Mouse (Mus musculus) heart, postnatal 10 days (tissue): ENCODE measurements around the gene Lsamp. TPM values are rescaled to one million over a fixed set of nuclear protein-coding genes. Genes with fewer than 3 reads are reported as not detected.

Experiments
- DNase-seq, 2 experiments: peaks; one replicate each; pipeline ENCODE4 v3.0.0; 2021
- intact Hi-C: fragments of 180-260 bp; cut with DNase I; formaldehyde crosslinking; loops from one replicate; pipeline ENCODE4 v1.15.1; 2025
- total RNA-seq, 2 experiments: library from RNA; stranded (reverse); gene quantifications; 2 replicates each; pipeline ENCODE4 v1.2.3; 2021

The Lsamp gene
- total RNA-seq, 2 experiments from 2014 or later, result 1.3 to 1.6 TPM

GRCm38 (mm10) chr16:41692435-41692834 lies 1708.3 kb downstream of the Lsamp start:
- intact Hi-C loops, result loop anchor here (5.0 kb wide), 1 partner anchor 145 kb away; no protein-coding TSS in a partner anchor
- peak; percentile 2 to 27 for DNase-seq

DNA sequence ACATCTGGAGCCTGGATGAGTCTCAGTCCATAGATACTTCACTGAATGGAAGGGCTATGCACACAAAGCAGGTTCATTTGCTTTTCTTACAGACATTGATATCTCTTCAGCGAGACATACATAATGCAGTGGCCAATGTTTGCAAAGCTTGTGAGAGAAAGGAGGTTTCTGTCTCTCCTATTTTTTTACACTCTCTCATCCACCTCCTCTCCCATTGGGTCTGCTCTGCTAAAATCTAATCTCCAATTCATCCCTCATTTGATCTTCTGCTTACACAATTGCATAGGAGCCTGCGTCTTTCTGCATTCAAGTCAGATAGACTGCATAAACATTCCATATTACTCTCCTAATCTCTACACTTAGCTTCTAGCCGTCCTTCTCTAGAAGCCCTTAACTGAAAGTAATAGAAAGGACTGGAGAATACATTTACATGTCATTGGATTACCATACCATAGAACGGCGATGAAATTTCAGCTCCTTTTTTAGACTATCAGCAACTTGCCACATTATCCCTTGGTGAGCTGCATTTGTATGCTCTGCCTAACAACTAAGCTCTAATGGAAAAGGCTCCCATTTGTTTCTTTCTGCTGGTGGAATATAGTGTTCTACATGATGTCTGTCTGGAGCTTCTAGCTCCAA lies 1717.7 kb downstream of the Lsamp start:
- intact Hi-C loops, result no loop called here
- DNase-seq, result no peak

DNA sequence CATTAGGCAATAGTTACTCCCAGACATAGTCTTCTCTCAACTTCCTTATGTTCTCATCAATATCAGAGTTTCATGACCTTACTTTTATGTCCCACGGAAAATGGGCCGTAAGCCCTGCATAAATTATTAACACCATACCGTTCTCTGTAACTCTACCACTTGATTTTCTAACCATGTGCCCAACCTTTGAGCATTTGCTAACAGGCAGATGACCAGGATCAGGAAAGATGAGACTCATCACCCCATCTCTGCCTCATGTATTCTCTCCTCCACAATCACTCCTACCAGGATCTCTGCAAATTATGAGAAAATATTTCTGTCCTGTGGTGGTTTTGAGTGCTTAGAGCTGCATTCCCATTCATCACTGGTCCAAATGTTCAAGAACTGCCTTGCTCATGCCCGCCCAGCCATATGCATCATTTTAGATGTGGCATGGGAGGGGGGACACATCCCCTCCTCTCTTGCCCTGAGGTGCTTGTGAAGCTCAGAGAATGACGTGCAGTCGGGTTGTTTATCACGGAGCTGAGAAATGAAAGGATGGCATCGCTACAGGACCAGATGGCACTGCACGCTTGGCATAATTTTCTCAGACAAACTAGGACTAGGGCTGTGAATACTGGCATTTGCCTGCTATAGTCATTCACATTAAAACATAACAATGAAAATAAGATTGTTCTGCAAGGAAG lies 1744.9 kb downstream of the Lsamp start:
- intact Hi-C loops, result no loop called here
- no peak for DNase-seq

DNA sequence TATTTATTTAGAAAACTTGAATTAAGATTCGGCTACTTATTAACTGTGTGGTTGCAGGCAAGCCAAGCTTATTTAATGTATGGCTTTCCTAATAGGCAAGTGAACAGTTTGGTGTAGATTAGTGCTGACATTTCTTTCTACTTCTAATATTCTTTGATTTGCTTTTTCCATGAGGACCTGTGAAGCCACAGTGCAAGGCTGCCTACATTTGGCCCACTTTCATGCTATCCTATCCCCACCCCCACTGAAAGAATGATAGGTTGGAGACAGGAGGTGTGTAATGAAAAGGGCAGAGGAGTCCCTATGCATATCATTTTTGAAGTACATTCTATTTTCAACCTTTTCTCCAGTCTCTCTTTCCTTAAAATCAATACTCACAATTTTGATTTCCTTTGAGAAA lies 1745.8 kb downstream of the Lsamp start:
- intact Hi-C loops, result no loop called here
- DNase-seq, result no peak

DNA sequence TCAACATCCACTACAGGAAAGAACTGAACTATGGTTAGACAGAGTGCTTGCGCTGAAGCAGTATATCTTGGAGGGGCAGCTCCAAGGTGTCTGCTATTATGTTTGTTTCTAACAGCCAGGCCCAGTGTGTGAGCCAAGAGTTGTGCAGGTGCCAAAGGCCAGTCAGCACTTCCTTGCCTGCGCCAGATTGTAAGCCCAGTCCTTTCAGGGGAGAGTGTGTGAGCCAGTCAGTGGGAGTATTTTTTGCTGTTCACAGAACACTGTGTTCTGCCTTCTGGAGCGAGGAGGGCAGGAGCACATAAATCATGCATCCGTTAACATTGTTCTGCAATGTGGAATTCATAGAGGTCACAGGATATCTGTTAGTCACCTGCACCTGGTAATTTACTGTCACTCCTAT lies 1760.9 kb downstream of the Lsamp start:
- DNase-seq, result peak; percentile 78 to 85
- intact Hi-C loops, result no loop called here

DNA sequence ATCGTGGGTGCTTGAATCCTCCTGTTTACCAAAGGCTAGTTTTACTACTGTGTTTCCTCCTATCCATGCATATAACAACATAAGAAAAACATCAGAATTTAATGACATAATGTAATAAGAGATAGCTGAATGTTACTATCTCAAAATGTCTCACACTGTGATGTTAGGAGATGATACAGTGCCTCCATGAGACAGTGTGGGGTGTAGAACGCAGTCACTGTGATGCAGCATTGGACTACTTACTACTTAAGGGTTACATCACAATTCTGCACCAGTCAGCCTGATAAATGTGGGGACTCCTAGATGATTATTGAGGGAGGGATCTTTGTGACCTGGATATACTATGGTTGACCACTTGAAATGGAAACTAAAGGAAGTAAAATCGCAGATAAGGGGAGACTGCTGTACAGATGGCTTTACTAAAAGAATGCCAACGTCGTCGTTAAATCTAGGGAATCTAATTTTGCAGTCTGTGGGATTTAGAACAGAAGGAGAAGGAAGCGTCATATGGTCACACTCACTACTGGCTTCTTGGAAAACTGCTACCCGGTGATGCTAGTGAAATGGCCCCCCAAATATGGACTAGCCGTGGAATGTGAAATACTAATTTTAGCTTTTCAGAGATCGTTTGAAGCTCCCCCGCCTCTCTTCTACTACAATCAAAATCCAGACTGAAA lies 1762.2 kb downstream of the Lsamp start:
- DNase-seq, result no peak
- intact Hi-C loops, result no loop called here

DNA sequence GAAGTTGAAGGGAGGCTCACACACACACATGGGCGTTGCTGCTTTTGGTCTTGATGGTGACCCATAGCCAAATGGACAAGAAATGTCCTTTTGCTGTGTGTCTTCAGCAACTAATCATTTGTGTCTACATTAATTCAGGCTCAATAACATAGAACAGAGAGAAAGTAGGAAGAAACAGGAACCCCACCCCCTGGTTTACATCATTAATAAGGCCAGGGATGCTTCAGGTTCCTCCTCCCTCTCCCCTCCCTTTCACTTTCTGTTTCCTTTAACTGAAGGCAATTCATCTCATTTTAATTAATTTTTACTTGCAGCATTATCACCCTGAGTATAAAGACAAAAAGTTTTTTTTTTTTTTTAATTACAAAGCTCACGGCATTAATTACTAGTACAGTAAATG lies 1763.7 kb downstream of the Lsamp start:
- intact Hi-C loops, result no loop called here
- no peak for DNase-seq

- intact Hi-C loops, result no loop called here
- no peak for DNase-seq
These were observed 1764.6 kb downstream of the Lsamp start for GRCm38 (mm10) chr16:41748759-41749158.

GRCm38 (mm10) chr16:41764285-41764684 lies 1780.1 kb downstream of the Lsamp start:
- intact Hi-C loops, result no loop called here

GRCm38 (mm10) chr16:41771427-41772125 lies 1787.4 kb downstream of the Lsamp start:
- no peak for DNase-seq
- intact Hi-C loops, result no loop called here

More at GRCm38 (mm10) chr16:41764285-41764684, 1780.1 kb downstream of the Lsamp start:
- no peak for DNase-seq

GRCm38 (mm10) chr16:41777586-41777985 lies 1793.4 kb downstream of the Lsamp start:
- peak; percentile 55 to 62 for DNase-seq
- intact Hi-C loops, result no loop called here

DNA sequence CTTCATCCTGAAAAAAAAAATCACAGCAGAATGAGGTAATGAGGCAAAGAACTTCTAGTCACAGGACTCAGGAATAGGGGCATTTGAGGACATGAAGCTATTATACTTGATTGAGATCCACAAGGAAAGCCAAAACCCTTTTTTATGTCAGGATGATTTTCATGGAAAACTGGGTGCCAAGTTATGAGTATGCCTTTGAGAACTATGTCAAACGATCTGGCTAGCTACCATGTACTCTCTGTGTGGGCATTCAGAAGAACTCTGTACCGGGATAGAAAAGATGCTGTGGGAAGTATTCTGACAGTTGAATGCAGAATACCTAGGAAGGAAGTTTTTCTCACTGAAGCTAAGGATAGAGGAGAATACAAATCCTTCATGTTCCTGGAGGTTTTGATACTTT lies 1801.4 kb downstream of the Lsamp start:
- peak in 1 of 2 experiments; percentile 23 for DNase-seq
- intact Hi-C loops, result no loop called here

DNA sequence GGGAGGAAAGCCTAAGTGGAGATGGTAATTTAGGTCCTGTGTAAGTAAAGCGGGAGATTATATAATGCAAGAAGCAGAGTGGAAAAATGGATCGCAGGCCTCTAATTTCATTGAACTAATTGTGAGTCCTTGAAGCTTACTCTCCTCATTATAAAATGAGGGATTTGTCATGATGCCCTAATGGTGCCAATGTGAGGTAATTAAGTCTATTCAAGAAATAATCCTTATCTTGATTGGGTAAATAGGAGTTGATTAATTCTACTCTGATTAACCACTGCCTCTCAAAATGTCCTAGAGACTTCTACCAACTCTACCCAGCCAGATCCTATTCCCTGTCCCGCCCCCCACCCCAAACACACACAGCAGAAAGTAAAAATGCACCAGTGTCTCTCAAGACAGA lies 1802.5 kb downstream of the Lsamp start:
- no peak for DNase-seq

DNA sequence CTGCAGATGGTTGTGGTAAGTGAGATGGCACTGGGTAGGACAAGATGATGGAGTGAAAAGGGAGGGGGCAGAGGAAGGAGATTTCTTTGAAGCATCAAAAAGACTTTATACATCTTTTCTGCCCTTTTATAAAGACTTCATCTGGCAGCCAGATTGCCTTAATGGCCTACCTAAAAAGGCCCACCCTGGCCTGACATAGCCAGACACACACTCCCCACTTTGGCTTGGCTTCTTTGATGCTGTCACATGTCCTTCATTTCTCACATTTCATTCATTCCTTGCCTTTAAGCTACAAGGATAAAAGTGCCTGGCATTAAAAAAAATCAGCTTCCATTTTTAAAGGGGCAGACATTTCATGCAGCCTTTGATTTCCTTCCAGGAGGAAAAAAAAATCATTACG lies 1803.0 kb downstream of the Lsamp start:
- DNase-seq, result no peak
- intact Hi-C loops, result no loop called here

More for the DNA sequence above, 1802.5 kb downstream of the Lsamp start:
- intact Hi-C loops, result no loop called here

DNA sequence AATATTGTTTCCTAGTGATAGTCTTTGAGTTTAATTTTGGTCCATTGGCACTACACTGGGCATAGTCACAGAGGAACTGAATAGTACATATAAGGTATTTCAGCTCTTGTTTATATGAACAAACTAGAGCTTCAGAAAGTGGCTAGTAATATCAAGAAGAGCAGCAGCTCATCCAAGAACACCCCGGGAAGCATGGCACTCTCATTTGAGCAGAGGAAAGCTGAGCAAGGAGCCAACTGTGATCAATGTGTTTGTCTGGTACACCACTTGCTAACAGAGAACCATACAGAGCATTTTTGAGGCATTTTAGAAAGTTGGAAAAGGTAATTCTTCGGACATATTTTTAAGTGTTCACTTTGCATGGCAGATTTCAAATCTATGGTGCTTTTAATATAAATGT lies 1805.9 kb downstream of the Lsamp start:
- no peak for DNase-seq
- intact Hi-C loops, result no loop called here

DNA sequence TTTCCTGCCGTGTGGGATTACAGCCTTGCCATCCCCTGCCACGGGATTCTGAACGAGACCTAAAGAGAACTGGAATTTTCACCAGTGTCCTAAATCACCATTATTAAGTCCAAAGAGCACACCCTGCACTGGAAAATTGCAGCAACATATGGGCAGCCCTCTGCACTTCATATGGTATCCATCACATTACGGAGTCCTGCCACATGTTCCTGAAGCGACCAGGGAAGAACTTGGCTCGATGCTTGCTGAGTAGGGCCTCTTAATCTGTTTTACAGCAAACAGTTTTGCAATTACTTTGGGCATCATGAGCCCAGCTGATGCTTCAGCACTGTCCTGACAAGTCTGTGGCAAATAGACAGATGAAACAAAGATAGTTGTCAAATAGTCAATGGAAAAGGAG lies 1836.2 kb downstream of the Lsamp start:
- intact Hi-C loops, result no loop called here
- no peak for DNase-seq

DNA sequence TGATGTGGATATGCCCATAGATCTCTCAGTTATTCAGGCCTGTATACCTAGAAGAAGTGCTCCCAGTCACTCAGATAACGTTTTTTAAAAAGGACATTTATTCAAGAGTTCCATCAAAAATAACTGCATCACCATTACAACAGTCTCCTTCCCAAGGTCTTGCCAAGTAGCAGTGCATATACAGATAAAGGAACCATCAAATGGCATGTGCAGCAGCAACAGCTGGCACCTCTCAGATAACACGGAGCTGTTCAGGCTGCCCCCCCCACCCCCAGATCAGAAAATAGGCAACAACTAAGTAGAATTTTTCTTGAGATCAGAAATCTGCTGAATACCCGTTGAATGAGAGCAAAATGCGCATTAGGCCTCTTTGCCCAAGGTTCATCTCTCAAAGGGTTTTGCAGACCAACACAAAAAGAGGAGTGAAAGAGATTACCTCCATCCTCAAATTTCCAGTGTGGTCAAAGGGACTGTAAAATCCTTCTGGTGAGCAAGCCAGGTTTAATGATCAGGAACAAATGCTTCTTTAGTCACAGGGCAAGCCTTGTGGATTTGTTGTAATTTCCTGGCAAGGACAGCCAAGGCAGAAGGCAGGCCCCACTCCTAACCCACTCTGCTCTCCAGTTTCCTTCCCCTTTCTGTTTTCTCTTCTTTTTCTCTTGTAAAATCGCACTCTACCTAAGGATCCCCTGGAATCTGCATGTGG lies 1842.9 kb downstream of the Lsamp start:
- intact Hi-C loops, result no loop called here
- DNase-seq, result no peak

GRCm38 (mm10) chr16:41827605-41827948 lies 1843.4 kb downstream of the Lsamp start:
- no peak for DNase-seq
- intact Hi-C loops, result no loop called here

GRCm38 (mm10) chr16:41834637-41835036 lies 1850.5 kb downstream of the Lsamp start:
- intact Hi-C loops, result loop anchor here (1.0 to 5.0 kb wide), 2 partner anchors 142 to 576 kb away; no protein-coding TSS in a partner anchor
- DNase-seq, result no peak

DNA sequence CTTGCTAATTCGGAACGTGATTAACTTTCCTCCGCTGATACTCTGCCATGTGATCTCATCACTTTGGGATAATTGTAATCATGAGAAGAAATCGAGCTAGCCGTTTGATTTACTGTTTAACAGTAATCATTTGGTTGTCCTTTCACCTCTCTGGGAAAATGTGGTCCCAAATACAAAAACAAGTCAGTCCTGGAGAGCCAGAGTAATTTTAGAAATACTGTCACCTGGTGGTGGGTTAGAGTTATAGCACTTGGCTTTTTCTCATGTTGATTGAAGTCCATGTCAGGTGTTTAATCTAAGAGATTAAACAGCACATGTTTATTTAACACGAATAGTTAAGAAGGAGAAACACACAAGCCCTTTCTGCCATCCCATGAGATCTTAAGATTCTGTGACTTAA lies 1851.6 kb downstream of the Lsamp start:
- intact Hi-C loops, result loop anchor here (1.0 to 5.0 kb wide), 3 partner anchors 143 to 577 kb away; no protein-coding TSS in a partner anchor

More for the DNA sequence above, 1851.6 kb downstream of the Lsamp start:
- peak in 1 of 2 experiments; percentile 7 for DNase-seq
